Mouse (Mus musculus): ENCODE data around the gene Acly. TPM values are rescaled to one million over a fixed set of nuclear protein-coding genes. Genes with fewer than 3 reads are reported as not detected.
"Not testable (repeated sequence)": the region's sequence is repeated elsewhere in the genome, so short reads cannot be mapped to it uniquely, and the experiment has no call there.

Acly gene
- total RNA-seq, 2 experiments from 2014 or later: 80.6 to 100 TPM

DNA sequence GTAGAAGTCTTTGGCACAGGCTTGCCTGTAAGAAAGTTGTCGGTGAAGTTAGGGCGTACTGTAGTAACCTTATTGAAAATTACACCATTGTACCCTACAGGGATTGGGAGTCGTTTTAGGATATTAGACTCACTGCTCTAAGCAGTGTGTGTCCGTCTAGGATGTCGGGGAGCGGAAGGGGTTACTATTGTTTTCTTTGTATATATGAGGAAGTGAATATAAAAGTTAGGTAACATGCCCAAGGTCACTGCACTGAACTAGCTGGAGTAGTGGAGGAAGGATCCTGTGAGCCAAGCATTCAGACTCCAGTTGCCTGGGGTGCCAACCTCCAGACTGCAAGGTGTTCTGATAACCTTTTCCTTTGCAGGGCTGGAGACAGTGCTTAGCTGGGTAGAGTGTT, 19.2 kb upstream of the Acly start:
- peak; percentile 67 for ATAC-seq (ENCODE audit: poor library complexity, severe bottlenecking)

GRCm38 (mm10) chr11:100545746-100546085, 17.9 kb upstream of the Acly start:
- ATAC-seq (ENCODE audit: poor library complexity, severe bottlenecking): peak; percentile 19

DNA sequence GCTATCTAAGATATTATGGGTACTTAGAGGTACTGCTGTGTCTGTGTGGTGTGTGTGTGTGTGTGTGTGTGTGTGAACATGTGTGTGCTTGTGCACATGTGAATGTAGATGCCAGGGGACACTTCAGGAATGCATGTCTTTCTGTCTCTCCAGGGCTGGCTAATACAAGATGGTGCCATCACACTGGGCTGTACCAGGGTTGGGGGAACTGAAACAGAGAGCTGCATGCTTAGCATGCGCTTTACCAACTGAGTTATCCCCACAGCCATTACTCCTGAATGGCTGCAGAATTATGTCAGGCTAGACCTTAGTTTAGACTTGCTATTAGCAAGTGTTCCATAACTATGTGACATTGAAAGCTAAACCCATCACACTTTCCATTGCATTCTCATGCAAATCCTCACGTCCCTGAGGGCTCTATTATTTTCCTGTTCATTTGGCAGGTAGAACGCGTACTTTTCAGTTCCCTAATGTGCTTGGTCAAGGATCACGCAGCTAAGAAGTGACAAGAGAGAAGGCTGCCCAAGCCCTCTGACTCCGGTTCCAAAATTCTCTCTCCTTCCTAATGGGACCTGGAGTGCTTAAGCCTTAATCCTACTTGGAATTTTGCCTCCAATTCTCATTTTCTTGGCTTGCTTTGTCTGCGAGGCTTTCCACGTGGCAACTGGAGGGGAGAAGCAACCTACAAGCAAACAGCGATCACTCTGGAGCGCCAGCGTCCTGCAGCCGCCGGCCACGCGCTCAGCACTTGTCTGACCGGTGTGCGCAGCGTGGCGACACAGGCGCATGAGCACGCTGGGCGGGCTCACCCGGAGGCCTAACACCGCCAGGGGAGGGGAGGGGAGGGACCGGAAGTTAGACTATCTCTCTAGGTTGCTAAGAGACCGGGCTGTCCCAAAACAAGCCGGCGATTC, 17.3 kb upstream of the Acly start, which contains the start of gene Ttc25:
Gene Ttc25, plus strand, starts transcription at position 776 of the 914 bp plus-strand sequence.
- ATAC-seq (ENCODE audit: poor library complexity, severe bottlenecking): peak; percentile 99

GRCm38 (mm10) chr11:100541577-100541976, 13.8 kb upstream of the Acly start:
- no peak for ATAC-seq (ENCODE audit: poor library complexity, severe bottlenecking)

DNA sequence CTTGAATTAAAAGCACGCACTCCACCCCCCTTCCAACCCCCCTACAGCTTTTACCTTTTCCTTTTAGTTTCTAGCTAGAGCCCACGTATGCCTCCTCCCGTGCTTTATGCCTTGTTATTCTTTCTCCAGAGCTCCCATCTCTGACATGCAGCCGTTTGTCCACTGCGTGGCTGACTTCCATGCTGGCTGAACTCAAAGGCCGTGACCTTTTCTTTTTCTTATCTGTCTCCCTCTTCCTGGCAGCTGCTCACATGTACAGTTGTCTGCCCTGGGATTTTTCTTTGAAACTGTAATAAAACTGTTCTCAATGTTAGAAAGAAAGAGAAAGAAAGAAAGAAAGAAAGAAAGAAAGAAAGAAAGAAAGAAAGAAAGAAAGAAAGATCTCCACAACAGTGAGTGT, 13.2 kb upstream of the Acly start:
- no peak for ATAC-seq (ENCODE audit: poor library complexity, severe bottlenecking)

DNA sequence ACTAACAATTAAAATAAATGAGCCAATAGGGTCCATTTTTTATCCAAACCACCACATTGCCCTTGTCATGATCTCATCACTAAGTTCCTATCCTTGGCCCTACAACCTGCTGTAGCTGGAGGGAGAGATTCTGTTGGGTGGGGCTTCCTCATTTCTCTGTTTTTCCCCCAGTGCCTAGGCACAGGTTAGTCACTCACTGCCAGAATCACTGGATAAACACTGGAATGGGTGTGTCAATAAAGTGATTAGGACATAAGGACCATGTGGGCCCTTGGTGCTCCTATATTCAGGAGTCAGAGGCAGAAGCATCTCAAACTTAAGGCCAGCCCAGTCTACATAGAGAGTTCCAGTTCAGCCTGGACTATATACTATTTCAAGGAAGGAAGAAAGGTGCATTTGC, 8.7 kb upstream of the Acly start:
- no peak for ATAC-seq (ENCODE audit: poor library complexity, severe bottlenecking)

DNA sequence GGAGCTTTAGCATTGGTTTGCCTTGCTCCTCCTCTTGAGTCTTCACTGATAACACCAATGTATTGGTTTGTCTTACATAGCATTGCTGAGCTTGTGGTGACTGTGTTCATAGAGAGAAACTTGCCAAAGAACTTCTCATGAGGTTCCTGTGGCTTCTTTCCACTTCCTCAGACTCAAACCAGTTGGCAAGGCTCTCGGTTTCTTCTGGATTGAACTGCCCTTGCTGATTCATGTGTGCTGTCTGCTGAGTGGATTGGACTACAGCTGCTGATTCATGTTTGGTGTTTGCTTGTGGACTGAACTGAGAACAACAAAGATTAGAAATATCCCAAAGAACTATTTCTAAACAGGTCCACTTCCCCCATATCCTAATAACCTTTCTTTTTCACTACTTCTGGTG, 8.2 kb upstream of the Acly start:
- no peak for ATAC-seq (ENCODE audit: poor library complexity, severe bottlenecking)

- not testable (repeated sequence) for ATAC-seq (ENCODE audit: poor library complexity, severe bottlenecking)
Measured at GRCm38 (mm10) chr11:100534821-100535220, 7.0 kb upstream of the Acly start.

DNA sequence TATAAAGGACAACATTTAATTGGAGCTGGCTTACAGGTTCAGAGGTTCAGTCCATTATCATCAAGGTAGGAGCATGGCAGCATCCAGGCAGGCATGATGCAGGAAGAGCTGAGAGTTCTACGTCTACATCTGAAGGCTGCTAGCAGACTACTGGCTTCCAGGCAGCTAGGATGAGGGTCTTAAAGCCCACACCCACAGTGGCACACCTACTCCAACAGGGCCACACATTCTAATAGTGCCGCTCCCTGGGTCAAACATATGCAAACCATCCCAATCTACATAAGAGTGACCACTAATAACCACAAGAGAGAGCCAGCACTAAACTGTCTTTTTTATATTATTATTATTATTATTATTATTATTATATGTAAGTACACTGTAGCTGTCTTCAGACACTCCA, 6.6 kb upstream of the Acly start:
- ATAC-seq (ENCODE audit: poor library complexity, severe bottlenecking): not testable (repeated sequence)

GRCm38 (mm10) chr11:100533871-100534270, 6.1 kb upstream of the Acly start:
- ATAC-seq (ENCODE audit: poor library complexity, severe bottlenecking): no peak

DNA sequence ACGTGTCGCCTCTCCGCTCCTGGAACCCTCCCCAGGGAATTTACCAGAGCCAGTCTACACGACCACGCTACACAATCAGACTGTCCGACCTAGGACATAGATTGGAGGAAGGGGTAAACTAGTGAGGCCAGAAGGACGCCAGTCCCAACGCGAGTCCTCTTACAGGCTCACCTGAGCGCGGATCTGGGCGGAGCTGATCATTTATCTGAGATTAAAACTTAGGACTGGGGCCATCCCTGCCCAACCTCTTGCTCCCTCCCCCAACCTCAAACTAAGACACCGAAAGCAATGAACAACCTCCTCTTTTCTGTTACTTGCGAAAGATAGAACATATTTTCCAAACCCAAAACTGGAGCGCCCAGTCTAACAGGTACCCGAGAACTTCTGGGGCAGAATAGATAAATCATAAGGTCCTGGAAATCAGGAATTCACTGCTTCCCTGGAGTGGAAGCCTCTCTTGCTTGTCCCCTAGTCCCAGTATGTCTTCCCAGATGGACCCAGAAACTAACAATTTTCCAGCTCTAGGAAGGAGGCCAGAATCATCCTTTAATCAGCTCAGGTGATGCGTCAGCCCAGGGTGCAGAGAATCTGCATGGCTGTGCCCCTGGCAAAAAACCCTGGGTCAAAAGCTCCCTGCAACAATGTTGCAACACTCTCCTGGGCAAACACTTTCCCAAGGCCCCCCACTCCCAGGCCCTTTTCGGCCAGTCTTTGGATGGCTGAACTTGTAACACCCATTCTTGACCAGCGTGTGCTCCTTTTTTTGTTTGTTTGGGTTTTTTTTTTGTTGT, 770 bp upstream of the Acly start:
- ATAC-seq (ENCODE audit: poor library complexity, severe bottlenecking): no peak

- peak; percentile 14 for ATAC-seq (ENCODE audit: poor library complexity, severe bottlenecking)
Measured at GRCm38 (mm10) chr11:100527066-100527457, 738 bp downstream of the Acly start.

GRCm38 (mm10) chr11:100526052-100526816, 1.6 kb downstream of the Acly start:
- no peak for ATAC-seq (ENCODE audit: poor library complexity, severe bottlenecking)

- peak; percentile 28; the same call in 1 of the 2 replicates for ATAC-seq (ENCODE audit: poor library complexity, severe bottlenecking)
Measured at GRCm38 (mm10) chr11:100524987-100525630, 2.7 kb downstream of the Acly start.

DNA sequence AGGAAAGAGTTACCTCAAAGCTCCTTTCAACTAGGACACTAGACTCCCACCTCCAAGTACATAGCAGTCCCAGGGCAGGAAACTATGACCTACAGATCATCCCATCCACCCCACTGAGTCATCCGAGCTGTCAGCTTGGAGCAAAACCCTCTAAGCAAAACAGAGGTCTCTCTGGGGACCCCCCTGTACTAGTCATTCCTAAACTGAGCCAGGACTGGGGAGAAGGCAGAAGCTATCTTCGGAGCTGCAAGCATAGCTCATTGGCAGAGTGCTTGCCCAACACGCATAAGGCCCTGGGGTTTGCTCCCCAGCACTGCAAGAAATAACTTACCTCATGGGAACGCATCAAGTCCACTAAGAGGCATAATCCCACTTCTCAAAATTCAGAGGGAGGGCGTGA, 3.4 kb downstream of the Acly start:
- ATAC-seq (ENCODE audit: poor library complexity, severe bottlenecking): no peak

- no peak for ATAC-seq (ENCODE audit: poor library complexity, severe bottlenecking)
Measured at GRCm38 (mm10) chr11:100520838-100521237, 7.0 kb downstream of the Acly start.

DNA sequence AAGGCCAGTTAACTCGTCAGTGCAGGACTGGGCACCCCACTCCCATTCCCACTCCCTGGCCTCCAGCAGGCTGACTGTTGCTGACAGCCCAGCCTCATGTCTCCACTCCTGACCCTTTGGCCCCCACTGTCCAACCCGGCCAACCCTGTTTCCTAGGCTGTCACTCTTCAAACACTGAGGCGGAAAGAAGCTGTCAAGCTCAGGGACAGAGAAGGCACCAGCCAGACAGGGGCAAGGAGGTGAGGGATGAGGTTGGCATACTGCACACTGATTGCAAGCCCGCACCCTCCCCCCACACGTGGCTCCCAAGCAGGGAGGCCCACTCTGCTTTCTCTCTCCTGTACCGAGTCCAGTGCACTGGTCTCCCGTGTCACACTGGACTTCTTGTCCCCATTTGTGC, 8.6 kb downstream of the Acly start:
- no peak for ATAC-seq (ENCODE audit: poor library complexity, severe bottlenecking)

GRCm38 (mm10) chr11:100518188-100518591, 9.6 kb downstream of the Acly start:
- no peak for ATAC-seq (ENCODE audit: poor library complexity, severe bottlenecking)

DNA sequence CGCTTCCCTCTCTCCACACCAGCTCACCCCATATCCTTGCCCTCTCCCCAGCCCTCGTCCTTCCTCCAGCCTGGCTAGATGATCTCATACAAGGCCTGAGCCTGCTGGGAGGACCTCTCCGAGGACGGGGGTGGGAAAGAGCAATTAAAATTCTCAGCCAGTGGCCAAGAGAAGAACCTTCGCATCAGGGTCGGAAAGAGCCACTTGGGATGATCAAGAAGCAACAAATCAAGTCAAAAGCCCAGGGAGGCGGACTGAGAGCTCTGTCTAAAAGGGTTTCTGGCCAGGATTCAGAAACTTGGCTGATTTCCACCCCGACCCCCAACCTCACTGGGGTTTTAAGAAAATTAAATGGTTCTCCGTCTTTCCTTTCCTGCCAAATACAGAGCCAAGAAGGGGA, 11.5 kb downstream of the Acly start:
- ATAC-seq (ENCODE audit: poor library complexity, severe bottlenecking): no peak

DNA sequence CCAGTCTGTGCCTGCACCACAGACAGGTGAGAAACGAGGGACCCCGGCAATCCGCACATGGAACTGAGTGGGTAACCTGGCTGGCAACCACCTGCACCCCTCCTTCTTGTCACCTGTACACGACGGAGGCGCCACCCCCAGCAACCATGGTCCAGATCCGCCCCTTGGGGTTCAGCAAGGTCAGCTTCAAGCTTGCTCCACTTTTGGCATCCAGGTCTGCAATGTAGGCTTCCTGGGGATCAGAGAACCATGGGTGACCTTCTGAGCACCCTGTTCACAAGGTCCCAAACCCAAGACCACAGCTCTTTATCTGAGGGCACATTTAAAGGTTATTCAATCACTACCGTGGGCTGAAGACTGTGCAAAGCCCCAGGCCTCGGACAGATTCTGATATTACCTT, 12.0 kb downstream of the Acly start:
- ATAC-seq (ENCODE audit: poor library complexity, severe bottlenecking): no peak

GRCm38 (mm10) chr11:100515061-100515460, 12.7 kb downstream of the Acly start:
- ATAC-seq (ENCODE audit: poor library complexity, severe bottlenecking): no peak

All from megakaryocyte, adult 5-6 weeks (primary cell).